Mouse (Mus musculus) small intestine, adult 2 months (tissue): Measurements from ENCODE around the gene Gas2l1. TPM values are rescaled to one million over a fixed set of nuclear protein-coding genes. Genes with fewer than 3 reads are reported as not detected.

Experiments used
- H3K27ac ChIP-seq: fragments of 200-500 bp; 2 replicates; pipeline ENCODE4 v1.5.1; 2012; ENCODE audit warnings: low read depth, low read length, control low read depth, inconsistent platforms; ENCODE audit not compliant: insufficient read depth
- H3K27me3 ChIP-seq: fragments of 200-500 bp; 2 replicates; pipeline ENCODE4 v1.6.1; 2012; ENCODE audit warnings: mild to moderate bottlenecking, moderate library complexity, low read length, inconsistent platforms; ENCODE audit not compliant: control insufficient read depth, insufficient read depth
- H3K36me3 ChIP-seq: fragments of 200-500 bp; 2 replicates; pipeline ENCODE4 v1.6.1; 2012; ENCODE audit warnings: mild to moderate bottlenecking, low read length, control low read depth, inconsistent platforms; ENCODE audit not compliant: control insufficient read depth, insufficient read depth
- H3K4me1 ChIP-seq: fragments of 200-500 bp; 2 replicates; pipeline ENCODE4 v1.6.1; 2012; ENCODE audit warnings: low read length, inconsistent platforms, mixed read lengths; ENCODE audit not compliant: control insufficient read depth, insufficient read depth, insufficient read length
- H3K4me3 ChIP-seq: fragments of 200-500 bp; 2 replicates; pipeline ENCODE4 v1.5.1; 2012; ENCODE audit warnings: low read depth, mild to moderate bottlenecking, control low read depth, inconsistent platforms, low read length, moderate library complexity
- CTCF ChIP-seq: fragments of 200-500 bp; IDR thresholded peaks from 2 replicates; pipeline ENCODE4 v1.5.1; 2012; ENCODE audit warnings: low read depth, mild to moderate bottlenecking, control low read depth, inconsistent platforms, low read length, moderate library complexity, mixed read lengths; ENCODE audit not compliant: insufficient replicate concordance, insufficient read length; ENCODE audit errors: extremely low read depth
- POLR2A ChIP-seq: fragments of 200-500 bp; IDR thresholded peaks from 2 replicates; pipeline ENCODE4 v1.6.1; 2012; ENCODE audit warnings: low read depth, mild to moderate bottlenecking, control low read depth, inconsistent platforms, low read length, moderate library complexity
- WGBS: fragments of 180-500 bp; shearing (Covaris S2); methylation state at CpG from one replicate; pipeline ENCODE4 v1.1.7; 2018; 5-methylcytosine and 5-hydroxymethylcytosine counted together
- polyA plus RNA-seq: library from polyadenylated mRNA; depleted of rRNA; stranded (reverse); fragments of >200 nt; gene quantifications from 2 replicates; pipeline ENCODE4 v1.2.3, GENCODE M21; 2012

Gas2l1 gene
- polyA plus RNA-seq, 1 experiment: 123 TPM

DNA sequence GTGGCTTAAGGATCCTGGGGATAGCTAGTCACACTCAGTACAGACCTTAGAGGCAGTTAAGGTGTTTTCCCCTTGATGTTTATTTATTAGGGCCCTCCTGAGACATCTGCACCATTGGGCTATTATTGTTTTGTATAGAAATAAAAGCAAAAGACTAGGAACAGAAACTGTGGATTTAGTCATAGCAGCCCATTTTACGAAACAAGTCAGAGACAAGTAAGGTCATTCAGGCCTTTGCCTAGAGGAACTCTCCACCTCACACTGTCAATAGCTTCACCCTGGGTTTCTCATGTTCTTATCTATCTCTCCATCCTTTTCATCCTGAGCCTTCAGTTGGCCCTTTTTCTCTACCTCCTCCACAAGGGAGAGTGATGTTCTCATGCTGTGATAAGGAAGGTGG is 40.0 kb downstream of the Gas2l1 start:
- H3K4me3 ChIP-seq: no peak overlapping the region
- no peak overlapping the region for H3K27ac ChIP-seq
- WGBS: 94% methylated on average over 1 of the region's 1 CpGs
- no peaks in the 10 kb centered on the region for H3K4me1 ChIP-seq
- peaks cover 74% of the 10 kb centered on the region for H3K36me3 ChIP-seq
- no peaks in the 10 kb centered on the region for H3K27me3 ChIP-seq
- TF ChIP-seq CTCF (no peak), POLR2A (no peak)

DNA sequence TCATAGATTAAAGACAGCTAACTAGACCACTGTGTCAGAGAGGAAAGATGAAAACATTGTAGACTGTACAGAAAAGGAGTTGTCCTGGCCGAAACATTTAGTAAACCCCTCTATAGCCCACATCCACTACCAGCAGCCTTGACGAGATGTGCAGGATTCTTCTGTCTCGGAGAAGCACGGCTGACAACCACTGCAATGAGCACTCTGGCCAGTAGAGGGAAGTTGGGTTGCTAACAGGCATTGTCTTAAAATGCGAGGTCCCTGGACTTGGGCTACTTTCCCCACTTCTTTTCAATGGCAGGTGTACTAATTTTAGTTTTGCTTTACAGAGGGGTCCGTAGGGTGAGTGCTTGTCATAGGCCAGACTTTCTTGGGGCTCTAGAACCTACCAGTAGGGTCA is 47.6 kb downstream of the Gas2l1 start:
- WGBS: 69% methylated on average over 6 of the region's 6 CpGs
- Histone ChIP-seq H3K36me3 (peaks cover 77% of the 10 kb centered on the region), H3K4me1 (no peaks in the 10 kb centered on the region), H3K27me3 (no peaks in the 10 kb centered on the region), H3K4me3 (no peak overlapping the region), H3K27ac (no peak overlapping the region)
- TF ChIP-seq POLR2A: no peak
- TF ChIP-seq CTCF: peak; percentile 28; the same call in 1 of the 2 replicates

- Histone ChIP-seq H3K27ac (no peak overlapping the region), H3K4me1 (no peaks in the 10 kb centered on the region), H3K4me3 (no peak overlapping the region), H3K27me3 (no peaks in the 10 kb centered on the region), H3K36me3 (peaks cover 82% of the 10 kb centered on the region)
- TF ChIP-seq CTCF: no peak
- TF ChIP-seq POLR2A: no peak
- 90% methylated on average over 5 of the region's 5 CpGs for WGBS
These were observed 48.8 kb downstream of the Gas2l1 start for GRCm38 (mm10) chr11:5016286-5016685.

GRCm38 (mm10) chr11:5015720-5016119 is 49.4 kb downstream of the Gas2l1 start:
- 60% methylated on average over 2 of the region's 2 CpGs for WGBS

DNA sequence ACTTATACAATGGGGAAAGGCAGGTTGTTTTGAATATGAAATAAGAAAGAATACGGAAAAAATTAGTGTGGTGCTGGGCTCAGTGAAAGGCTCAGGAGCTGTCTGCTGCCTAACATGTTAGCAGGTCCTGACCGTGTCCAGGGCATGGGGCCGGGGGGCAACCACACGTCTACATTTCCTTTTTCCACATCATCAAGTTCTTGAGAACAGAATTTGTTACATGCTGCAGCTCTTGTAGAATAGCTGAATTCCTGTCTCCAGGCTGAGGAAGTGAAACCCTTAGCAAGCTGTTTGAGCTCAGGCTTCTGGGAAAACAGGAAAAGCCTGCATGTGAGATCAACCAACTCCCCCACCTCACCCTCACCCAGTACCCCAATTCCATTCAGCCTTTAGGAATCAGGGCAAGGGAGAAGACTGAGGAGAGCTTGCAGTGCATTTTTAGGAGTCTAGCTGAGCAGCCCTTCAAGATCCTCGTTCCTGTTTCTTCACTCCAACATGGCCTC is 52.9 kb downstream of the Gas2l1 start:
- WGBS: 83% methylated on average over 5 of the region's 5 CpGs
- Histone ChIP-seq H3K27me3 (no peaks in the 10 kb centered on the region), H3K4me3 (no peak overlapping the region), H3K36me3 (peaks cover 59% of the 10 kb centered on the region), H3K4me1 (no peaks in the 10 kb centered on the region), H3K27ac (no peak overlapping the region)
- TF ChIP-seq POLR2A (no peak), CTCF (no peak)

More at GRCm38 (mm10) chr11:5015720-5016119, 49.4 kb downstream of the Gas2l1 start:
- TF ChIP-seq CTCF: peak; percentile 61; the same call in 1 of the 2 replicates
- no peak for TF ChIP-seq POLR2A
- H3K4me1 ChIP-seq: no peaks in the 10 kb centered on the region
- H3K27ac ChIP-seq: no peak overlapping the region
- H3K36me3 ChIP-seq: peaks cover 82% of the 10 kb centered on the region
- H3K4me3 ChIP-seq: no peak overlapping the region
- H3K27me3 ChIP-seq: no peaks in the 10 kb centered on the region

DNA sequence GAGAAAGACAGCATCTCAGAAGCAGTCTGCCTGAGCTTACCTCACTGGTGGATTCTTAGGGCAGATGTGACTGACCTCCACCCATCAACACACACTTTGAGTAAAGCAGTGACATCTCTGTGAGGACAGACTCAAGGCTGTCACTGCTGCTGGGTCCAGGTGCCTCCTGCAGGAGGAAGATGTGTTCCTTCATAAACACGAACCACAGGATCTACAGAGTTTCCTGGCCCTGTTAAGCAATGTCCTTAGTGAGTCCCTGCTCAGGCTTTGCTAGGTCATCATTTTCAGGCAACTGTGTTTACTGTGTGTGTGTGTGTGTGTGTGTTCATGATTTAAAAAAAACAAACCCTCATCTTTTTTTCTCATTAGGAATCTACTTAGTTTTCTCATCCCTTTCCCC is 53.6 kb downstream of the Gas2l1 start:
- H3K4me3 ChIP-seq: no peak overlapping the region
- H3K4me1 ChIP-seq: no peaks in the 10 kb centered on the region
- TF ChIP-seq CTCF (no peak), POLR2A (no peak)
- 77% methylated on average over 1 of the region's 1 CpGs for WGBS
- H3K27ac ChIP-seq: no peak overlapping the region
- H3K36me3 ChIP-seq: peaks cover 53% of the 10 kb centered on the region
- no peaks in the 10 kb centered on the region for H3K27me3 ChIP-seq

- 83% methylated on average over 1 of the region's 1 CpGs for WGBS
- no peaks in the 10 kb centered on the region; the same call in 1 of the 2 replicates for H3K4me1 ChIP-seq
- TF ChIP-seq POLR2A (no peak), CTCF (no peak)
- peaks cover 43% of the 10 kb centered on the region for H3K36me3 ChIP-seq
- H3K27me3 ChIP-seq: no peaks in the 10 kb centered on the region
- no peak overlapping the region for H3K4me3 ChIP-seq
- no peak overlapping the region for H3K27ac ChIP-seq
These were observed 54.9 kb downstream of the Gas2l1 start for GRCm38 (mm10) chr11:5010205-5010604.
